Mouse (Mus musculus) thymus, adult 2 months (tissue): ENCODE data around the gene Slc22a14. TPM values are rescaled to one million over a fixed set of nuclear protein-coding genes. Genes with fewer than 3 reads are reported as not detected.
"Not testable (repeated sequence)": the region's sequence is repeated elsewhere in the genome, so short reads cannot be mapped to it uniquely, and the experiment has no call there.

ENCODE experiments used
- DNase-seq: peaks from one replicate; pipeline ENCODE4 v3.0.0; 2021
- H3K27ac ChIP-seq: fragments of 200-500 bp; 2 replicates; pipeline ENCODE4 v1.5.1; 2012; ENCODE audit warnings: low read length, control low read depth; ENCODE audit not compliant: control insufficient read depth, insufficient read depth
- H3K27me3 ChIP-seq: fragments of 200-500 bp; 2 replicates; pipeline ENCODE4 v1.6.1; 2012; ENCODE audit warnings: mild to moderate bottlenecking, low read length, moderate library complexity, mixed read lengths; ENCODE audit not compliant: control insufficient read depth, insufficient read depth
- H3K36me3 ChIP-seq: fragments of 200-500 bp; 2 replicates; pipeline ENCODE4 v1.6.1; 2012; ENCODE audit warnings: mild to moderate bottlenecking, low read length, moderate library complexity; ENCODE audit not compliant: control insufficient read depth, insufficient read depth
- H3K4me1 ChIP-seq: fragments of 200-500 bp; replicated peaks from 2 replicates; pipeline ENCODE4 v1.6.1; 2012; ENCODE audit warnings: low read length; ENCODE audit not compliant: control insufficient read depth, insufficient read depth
- H3K4me3 ChIP-seq: fragments of 200-500 bp; 2 replicates; pipeline ENCODE4 v1.5.1; 2012; ENCODE audit warnings: mild to moderate bottlenecking, low read length, control low read depth, moderate library complexity; ENCODE audit not compliant: control insufficient read depth, insufficient read depth
- CTCF ChIP-seq: fragments of 200-500 bp; IDR thresholded peaks from 2 replicates; pipeline ENCODE4 v1.5.1; 2012; ENCODE audit warnings: mild to moderate bottlenecking, control low read depth, low read length, moderate library complexity, borderline replicate concordance; ENCODE audit not compliant: control insufficient read depth, poor library complexity, insufficient read depth; ENCODE audit errors: extremely low read depth
- POLR2A ChIP-seq: fragments of 200-500 bp; IDR thresholded peaks from 2 replicates; pipeline ENCODE4 v1.6.1; 2012; ENCODE audit warnings: mild to moderate bottlenecking, low read length, control low read depth, moderate library complexity; ENCODE audit not compliant: control insufficient read depth, poor library complexity, insufficient read depth; ENCODE audit errors: extremely low read depth
- WGBS: fragments of 180-500 bp; shearing (Covaris S2); methylation state at CpG from one replicate; pipeline ENCODE4 v1.1.7; 2018; 5-methylcytosine and 5-hydroxymethylcytosine counted together
- polyA plus RNA-seq: library from polyadenylated mRNA; depleted of rRNA; stranded (reverse); fragments of >200 nt; gene quantifications from 2 replicates; pipeline ENCODE4 v1.2.3, GENCODE M21; 2012

Gene Slc22a14
- polyA plus RNA-seq, 1 experiment, result 0.16 TPM

DNA sequence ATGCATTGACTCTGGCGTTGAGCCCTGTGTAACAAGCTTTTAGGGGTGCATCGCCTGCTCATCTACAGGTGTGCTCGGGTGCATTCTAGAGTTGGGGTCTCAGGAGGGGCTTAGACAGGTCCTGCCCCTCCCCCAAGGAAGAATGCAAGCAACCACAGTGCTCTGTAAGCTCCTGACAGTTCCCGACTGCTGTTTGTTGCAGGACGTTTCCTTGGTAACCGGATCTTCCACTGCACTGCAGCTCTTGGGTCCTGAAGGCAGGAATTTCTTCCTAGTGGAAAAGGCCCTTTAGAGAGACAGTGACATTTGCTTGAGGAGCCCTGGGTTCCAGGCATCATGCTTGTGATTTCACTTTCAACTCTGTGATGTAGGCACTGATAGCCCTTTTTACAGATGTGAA, 17.2 kb upstream of the Slc22a14 start:
- Histone ChIP-seq H3K27me3 (no peaks in the 10 kb centered on the region), H3K4me3 (no peak overlapping the region), H3K4me1 (no peaks in the 10 kb centered on the region), H3K27ac (no peak overlapping the region), H3K36me3 (no peaks in the 10 kb centered on the region)
- WGBS, result 88% methylated on average over 6 of the region's 6 CpGs
- DNase-seq, result no peak
- no peak for TF ChIP-seq POLR2A
- TF ChIP-seq CTCF, result no peak

DNA sequence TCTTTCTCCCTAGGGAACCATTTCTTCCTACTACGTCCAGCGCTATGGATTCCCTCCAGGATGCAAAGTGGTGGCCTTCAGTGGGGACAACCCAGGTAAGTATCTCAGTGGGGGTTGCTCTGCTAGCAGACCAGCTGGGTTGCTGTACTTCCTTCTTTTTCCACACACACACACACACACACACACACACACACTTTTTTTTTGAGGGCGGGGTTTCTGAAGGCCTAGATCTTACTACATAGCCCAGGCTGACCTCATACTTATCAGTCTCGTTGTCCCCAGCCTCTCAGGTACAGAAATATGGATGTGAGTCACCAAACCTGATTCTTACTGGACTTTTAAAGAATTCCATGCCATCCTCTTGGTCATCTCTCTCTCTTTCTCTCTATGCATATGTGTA, 12.9 kb upstream of the Slc22a14 start:
- 76% methylated on average over 4 of the region's 4 CpGs for WGBS
- no peak for DNase-seq
- Histone ChIP-seq H3K27me3 (no peaks in the 10 kb centered on the region), H3K27ac (no peak overlapping the region), H3K36me3 (no peaks in the 10 kb centered on the region), H3K4me3 (no peak overlapping the region), H3K4me1 (no peaks in the 10 kb centered on the region)
- TF ChIP-seq POLR2A (no peak), CTCF (no peak)

- no peaks in the 10 kb centered on the region for H3K27me3 ChIP-seq
- no peak for DNase-seq
- no peak overlapping the region for H3K4me3 ChIP-seq
- H3K36me3 ChIP-seq, result no peaks in the 10 kb centered on the region
- H3K4me1 ChIP-seq, result no peaks in the 10 kb centered on the region
- TF ChIP-seq CTCF, result no peak
- no peak overlapping the region for H3K27ac ChIP-seq
- WGBS, result 84% methylated on average over 6 of the region's 6 CpGs
Measured at GRCm38 (mm10) chr9:119375556-119375955, 10.2 kb upstream of the Slc22a14 start.

DNA sequence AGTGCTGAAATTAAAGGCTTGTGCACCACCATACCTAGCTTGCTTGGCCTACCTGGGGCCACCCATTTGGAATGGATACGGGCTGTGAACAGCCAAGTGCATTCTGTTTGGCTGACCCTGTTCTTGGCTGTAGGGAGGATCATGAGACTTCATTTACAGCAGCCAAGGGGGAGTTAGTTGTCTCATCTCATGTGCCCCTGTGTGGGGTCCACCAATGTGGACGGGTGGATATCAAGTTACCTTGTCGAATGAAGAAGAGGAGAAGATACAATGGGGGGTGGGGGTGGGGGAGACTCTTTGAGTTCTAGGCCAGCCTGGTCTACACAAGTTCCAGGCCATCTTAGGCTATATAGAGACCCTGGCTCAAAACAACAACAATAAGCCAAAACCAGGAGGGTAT, 9.7 kb upstream of the Slc22a14 start:
- no peak for TF ChIP-seq CTCF
- TF ChIP-seq POLR2A, result no peak
- no peaks in the 10 kb centered on the region for H3K27me3 ChIP-seq
- H3K27ac ChIP-seq, result no peak overlapping the region
- WGBS, result 91% methylated on average over 3 of the region's 3 CpGs
- DNase-seq, result no peak
- H3K4me1 ChIP-seq, result no peaks in the 10 kb centered on the region
- H3K4me3 ChIP-seq, result no peak overlapping the region
- H3K36me3 ChIP-seq, result no peaks in the 10 kb centered on the region

GRCm38 (mm10) chr9:119371251-119371650, 5.9 kb upstream of the Slc22a14 start:
- H3K27ac ChIP-seq, result no peak overlapping the region
- no peaks in the 10 kb centered on the region for H3K4me1 ChIP-seq
- no peak overlapping the region for H3K4me3 ChIP-seq
- no peaks in the 10 kb centered on the region for H3K27me3 ChIP-seq
- no peak for DNase-seq
- H3K36me3 ChIP-seq, result no peaks in the 10 kb centered on the region
- no peak for TF ChIP-seq POLR2A
- no peak for TF ChIP-seq CTCF
- WGBS, result 95% methylated on average over 4 of the region's 4 CpGs

DNA sequence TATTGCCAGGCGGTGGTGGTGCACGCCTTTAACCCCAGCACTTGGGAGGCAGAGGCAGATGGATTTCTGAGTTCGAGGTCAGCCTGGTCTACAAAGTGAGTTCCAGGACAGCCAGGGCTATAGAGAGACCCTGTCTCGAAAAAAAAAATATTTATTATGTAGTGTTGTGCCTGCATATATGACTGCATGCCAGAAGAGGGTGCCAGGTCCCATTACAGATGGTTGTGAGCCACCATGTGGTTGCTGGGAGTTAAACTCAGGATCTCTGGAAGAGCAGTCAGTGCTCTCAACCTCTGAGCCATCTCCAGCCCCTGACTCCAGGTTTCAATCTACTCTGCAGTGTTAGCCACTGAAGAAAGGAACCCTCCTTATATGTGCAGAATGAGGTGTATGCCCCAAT, 5.4 kb upstream of the Slc22a14 start:
- not testable (repeated sequence) for H3K27me3 ChIP-seq, H3K27ac ChIP-seq, H3K4me3 ChIP-seq, DNase-seq, H3K36me3 ChIP-seq, H3K4me1 ChIP-seq
- WGBS, result 95% methylated on average over 4 of the region's 4 CpGs

- 94% methylated on average over 3 of the region's 3 CpGs for WGBS
- no peak for TF ChIP-seq CTCF
- no peak for TF ChIP-seq POLR2A
Measured at GRCm38 (mm10) chr9:119368367-119368766, 3.0 kb upstream of the Slc22a14 start.

More at GRCm38 (mm10) chr9:119368367-119368766, 3.0 kb upstream of the Slc22a14 start:
- no peak for DNase-seq
- Histone ChIP-seq H3K27me3 (no peaks in the 10 kb centered on the region), H3K4me3 (no peak overlapping the region), H3K36me3 (no peaks in the 10 kb centered on the region), H3K27ac (no peak overlapping the region), H3K4me1 (no peaks in the 10 kb centered on the region)
